Mouse (Mus musculus): Measurements from ENCODE around the gene Socs4. TPM values are rescaled to one million over a fixed set of nuclear protein-coding genes. Genes with fewer than 3 reads are reported as not detected.

Socs4 gene
- total RNA-seq, 2 experiments from 2014 or later = 44.1 to 66.7 TPM

- ATAC-seq (replicated peaks; ENCODE audit: low FRiP score, poor library complexity, severe bottlenecking) = no peak
Measured at GRCm38 (mm10) chr14:47331920-47332319, 55.2 kb downstream of the Socs4 start.

- ATAC-seq (replicated peaks; ENCODE audit: low FRiP score, poor library complexity, severe bottlenecking) = peak; percentile 65; the same call in 1 of the 2 replicates
Measured at GRCm38 (mm10) chr14:47334819-47335218, 58.1 kb downstream of the Socs4 start.

- no peak for ATAC-seq (replicated peaks; ENCODE audit: low FRiP score, poor library complexity, severe bottlenecking)
Measured at GRCm38 (mm10) chr14:47335300-47335699, 58.6 kb downstream of the Socs4 start.

GRCm38 (mm10) chr14:47340231-47340925 lies 63.6 kb downstream of the Socs4 start:
- ATAC-seq (replicated peaks; ENCODE audit: low FRiP score, poor library complexity, severe bottlenecking) = no peak

GRCm38 (mm10) chr14:47341811-47342291 lies 65.1 kb downstream of the Socs4 start:
- ATAC-seq (replicated peaks; ENCODE audit: low FRiP score, poor library complexity, severe bottlenecking) = no peak

Other genes with a start within 250 kb of the Socs4 start
- gene Gch1, start 87.5 kb upstream of the Socs4 start, total RNA-seq (2015; ENCODE audit: low replicate concordance) = 195 and 197 TPM in 2 replicates
- gene Gch1, start 87.5 kb upstream of the Socs4 start, total RNA-seq (2017; ENCODE audit: low replicate concordance) = 146 and 154 TPM in 2 replicates
- gene Wdhd1, start 74 bp upstream of the Socs4 start, total RNA-seq (2015; ENCODE audit: low replicate concordance) = 156 and 202 TPM in 2 replicates
- gene Wdhd1, start 74 bp upstream of the Socs4 start, total RNA-seq (2017; ENCODE audit: low replicate concordance) = 329 and 332 TPM in 2 replicates
- gene Mapk1ip1l, start 21.3 kb downstream of the Socs4 start, total RNA-seq (2015; ENCODE audit: low replicate concordance) = 51.9 and 67.5 TPM in 2 replicates
- 43.9 and 56.0 TPM in 2 replicates for gene Mapk1ip1l, start 21.3 kb downstream of the Socs4 start, total RNA-seq (2017; ENCODE audit: low replicate concordance)
- 62.3 and 88.4 TPM in 2 replicates for gene Lgals3, start 90.8 kb downstream of the Socs4 start, total RNA-seq (2015; ENCODE audit: low replicate concordance)
- 15.1 and 15.7 TPM in 2 replicates for gene Lgals3, start 90.8 kb downstream of the Socs4 start, total RNA-seq (2017; ENCODE audit: low replicate concordance)
- 394 and 480 TPM in 2 replicates for gene Dlgap5, start 141.5 kb downstream of the Socs4 start, total RNA-seq (2015; ENCODE audit: low replicate concordance)
- 402 and 449 TPM in 2 replicates for gene Dlgap5, start 141.5 kb downstream of the Socs4 start, total RNA-seq (2017; ENCODE audit: low replicate concordance)
- gene Fbxo34, start 173.5 kb downstream of the Socs4 start, total RNA-seq (2015; ENCODE audit: low replicate concordance) = 23.9 and 37.8 TPM in 2 replicates
- 54.2 and 68.8 TPM in 2 replicates for gene Fbxo34, start 173.5 kb downstream of the Socs4 start, total RNA-seq (2017; ENCODE audit: low replicate concordance)

Measured in erythroid progenitor cell, adult 5-6 weeks (primary cell).